Mouse (Mus musculus) hindbrain, embryonic 16.5 days (tissue): ENCODE data around the gene Nudt16. TPM values are rescaled to one million over a fixed set of nuclear protein-coding genes. Genes with fewer than 3 reads are reported as not detected.
"Not testable (repeated sequence)": the region's sequence is repeated elsewhere in the genome, so short reads cannot be mapped to it uniquely, and the experiment has no call there.

Experiments used
- ATAC-seq: fragments of 200-750 bp; cut with Nextera tagmentation; 2 replicates; pipeline ENCODE4 v1.8.0; 2017; ENCODE audit warnings: moderate TSS enrichment, moderate library complexity
- H3K27ac ChIP-seq: fragments of 300-500 bp; sonication (generic); 2 replicates; pipeline ENCODE4 v1.5.1; 2014; ENCODE audit warnings: low read depth, mild to moderate bottlenecking, control low read depth, low read length, moderate library complexity
- H3K27me3 ChIP-seq: fragments of 300-500 bp; sonication (generic); replicated peaks from 2 replicates; pipeline ENCODE4 v1.6.1; 2014; ENCODE audit warnings: low read length; ENCODE audit not compliant: control insufficient read depth, insufficient read depth
- H3K36me3 ChIP-seq: fragments of 300-500 bp; sonication (generic); 2 replicates; pipeline ENCODE4 v1.6.1; 2014; ENCODE audit warnings: mild to moderate bottlenecking, low read length, moderate library complexity, mixed read lengths; ENCODE audit not compliant: control insufficient read depth, insufficient read depth
- H3K4me1 ChIP-seq: fragments of 300-500 bp; sonication (generic); 2 replicates; pipeline ENCODE4 v1.6.1; 2014; ENCODE audit warnings: low read depth, low read length; ENCODE audit not compliant: control insufficient read depth, insufficient read depth
- H3K4me2 ChIP-seq: fragments of 300-500 bp; sonication (generic); 2 replicates; pipeline ENCODE4 v1.6.1; 2014; ENCODE audit warnings: mild to moderate bottlenecking, low read length, control low read depth, moderate library complexity
- H3K4me3 ChIP-seq: fragments of 300-500 bp; sonication (generic); 2 replicates; pipeline ENCODE4 v1.5.1; 2014; ENCODE audit warnings: mild to moderate bottlenecking, low read length, control low read depth, moderate library complexity
- H3K9ac ChIP-seq: fragments of 300-500 bp; sonication (generic); 2 replicates; pipeline ENCODE4 v1.6.1; 2014; ENCODE audit warnings: low read depth, mild to moderate bottlenecking, control low read depth, low read length, moderate library complexity
- H3K9me3 ChIP-seq: fragments of 300-500 bp; sonication (generic); 2 replicates; pipeline ENCODE4 v1.6.1; 2014; ENCODE audit warnings: mild to moderate bottlenecking, low read length, moderate library complexity; ENCODE audit not compliant: control insufficient read depth
- WGBS: fragments of 180-500 bp; shearing (Covaris S2); extraction: QIAGEN DNeasy Blood & Tissue Kit; methylation state at CpG from one replicate; pipeline ENCODE4 v1.1.7; 2014; 5-methylcytosine and 5-hydroxymethylcytosine counted together
- polyA plus RNA-seq: library from polyadenylated mRNA; unstranded; fragments of >200 nt; fragmentation: Nextera tagmentation; extraction: Ambion mirVana; gene quantifications from 2 replicates; pipeline ENCODE4 v1.2.1, GENCODE M21; 2015

The Nudt16 gene
- polyA plus RNA-seq, result 24.8 and 26.4 TPM in 2 replicates

DNA sequence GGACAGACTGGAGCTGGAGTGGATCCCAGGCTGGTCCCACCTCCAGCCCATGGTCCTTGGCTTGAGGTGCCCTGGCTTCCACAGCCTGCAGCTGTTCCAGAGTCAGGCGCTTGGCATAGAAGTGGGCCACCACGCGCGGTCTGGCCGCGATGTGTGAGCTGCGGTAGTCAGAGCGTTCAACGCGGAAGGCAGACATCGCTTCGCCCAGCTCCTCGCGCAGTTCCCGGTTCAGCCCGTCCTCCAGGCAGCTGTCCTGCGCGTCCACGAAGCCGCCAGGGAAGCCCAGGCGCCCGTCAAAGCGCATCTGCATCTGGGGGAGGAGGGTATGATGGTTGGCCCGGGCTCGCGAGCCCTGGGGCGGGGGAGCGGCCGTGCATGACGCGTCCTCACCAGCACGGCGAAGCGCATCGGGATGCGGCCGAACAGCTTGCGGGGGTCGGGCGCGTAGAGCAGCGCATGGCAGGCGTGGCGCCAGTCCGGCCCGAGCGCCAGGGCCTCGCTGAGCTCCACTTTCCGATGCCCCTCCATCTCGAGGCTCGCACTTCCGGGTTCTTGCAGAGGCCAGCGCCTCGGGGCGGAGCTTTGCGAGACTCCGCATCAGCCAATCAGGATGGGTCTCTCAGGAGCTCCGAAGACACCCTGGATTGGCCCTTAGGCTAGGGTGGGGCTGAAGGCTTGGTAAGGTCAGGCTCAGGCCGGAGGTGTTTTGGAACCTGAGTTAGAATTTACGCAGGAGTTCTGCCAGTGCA, at the start of gene Nudt16:
TSS of gene Nudt16 (minus strand) at position 572 of the 749 bp plus-strand sequence.
- Histone ChIP-seq H3K4me2 (peak within 1 kb of the TSS; percentile 81), H3K4me3 (peak within 1 kb of the TSS; percentile 64), H3K27ac (peak within 1 kb of the TSS; percentile 86), H3K9me3 (no peaks in the 10 kb centered on the region), H3K36me3 (no peaks in the 10 kb centered on the region), H3K27me3 (no peaks in the 10 kb centered on the region), H3K9ac (peak within 1 kb of the TSS; percentile 79), H3K4me1 (peaks cover 14% of the 10 kb centered on the region)
- under 1% methylated on average over 54 of the region's 60 CpGs for WGBS
- peak; percentile 98 for ATAC-seq

GRCm38 (mm10) chr9:105144992-105145391, 13.4 kb upstream of the Nudt16 start, which contains the start of gene 1700080E11Rik:
TSS of gene 1700080E11Rik (minus strand) at chr9:105145092.
- no peaks in the 10 kb centered on the region for H3K4me1 ChIP-seq
- no peaks in the 10 kb centered on the region for H3K36me3 ChIP-seq
- H3K27ac ChIP-seq, result no peak within 1 kb of the TSS
- no peaks in the 10 kb centered on the region for H3K9me3 ChIP-seq
- WGBS, result 86% methylated on average over 6 of the region's 6 CpGs
- H3K4me3 ChIP-seq, result no peak within 1 kb of the TSS
- no peaks in the 10 kb centered on the region for H3K27me3 ChIP-seq
- no peak within 1 kb of the TSS for H3K4me2 ChIP-seq
- ATAC-seq, result no peak
- no peak within 1 kb of the TSS for H3K9ac ChIP-seq

- no peak for ATAC-seq
- WGBS, result 89% methylated on average over 6 of the region's 6 CpGs
Observed at GRCm38 (mm10) chr9:105139204-105139603, 7.6 kb upstream of the Nudt16 start.

DNA sequence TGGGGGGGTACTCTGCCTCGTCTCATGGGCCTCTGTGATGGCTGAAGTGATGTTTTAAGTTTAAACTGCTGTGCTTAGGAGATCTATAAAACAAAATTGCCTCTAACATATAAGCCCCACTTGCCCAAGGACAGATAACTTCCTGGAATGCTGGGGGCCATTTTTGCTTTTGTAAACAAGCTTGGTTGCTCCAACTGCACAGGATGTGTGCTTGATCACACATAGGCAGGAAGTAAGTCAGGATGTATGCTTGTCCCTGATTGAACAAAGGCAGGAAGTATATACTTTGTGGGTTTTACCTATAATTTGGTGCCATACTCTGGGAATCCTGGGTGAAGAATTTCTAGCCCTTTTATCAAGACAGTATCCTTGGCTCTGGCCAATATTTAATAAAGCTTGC, 4.8 kb upstream of the Nudt16 start:
- no peaks in the 10 kb centered on the region for H3K4me1 ChIP-seq

More at GRCm38 (mm10) chr9:105139204-105139603, 7.6 kb upstream of the Nudt16 start:
- Histone ChIP-seq H3K27me3 (no peaks in the 10 kb centered on the region), H3K4me2 (no peak overlapping the region), H3K36me3 (no peaks in the 10 kb centered on the region), H3K9me3 (no peaks in the 10 kb centered on the region), H3K27ac (no peak overlapping the region), H3K4me1 (no peaks in the 10 kb centered on the region), H3K4me3 (no peak overlapping the region), H3K9ac (no peak overlapping the region)

GRCm38 (mm10) chr9:105134536-105134935, 2.9 kb upstream of the Nudt16 start:
- no peaks in the 10 kb centered on the region for H3K36me3 ChIP-seq
- 88% methylated on average over 5 of the region's 5 CpGs for WGBS

More for the DNA sequence above, 4.8 kb upstream of the Nudt16 start:
- H3K36me3 ChIP-seq, result no peaks in the 10 kb centered on the region
- no peak overlapping the region for H3K4me3 ChIP-seq
- H3K27me3 ChIP-seq, result no peaks in the 10 kb centered on the region
- no peak overlapping the region for H3K9ac ChIP-seq
- H3K9me3 ChIP-seq, result no peaks in the 10 kb centered on the region
- 42% methylated on average over 1 of the region's 1 CpGs for WGBS
- ATAC-seq, result no peak
- H3K4me2 ChIP-seq, result no peak overlapping the region
- no peak overlapping the region for H3K27ac ChIP-seq

DNA sequence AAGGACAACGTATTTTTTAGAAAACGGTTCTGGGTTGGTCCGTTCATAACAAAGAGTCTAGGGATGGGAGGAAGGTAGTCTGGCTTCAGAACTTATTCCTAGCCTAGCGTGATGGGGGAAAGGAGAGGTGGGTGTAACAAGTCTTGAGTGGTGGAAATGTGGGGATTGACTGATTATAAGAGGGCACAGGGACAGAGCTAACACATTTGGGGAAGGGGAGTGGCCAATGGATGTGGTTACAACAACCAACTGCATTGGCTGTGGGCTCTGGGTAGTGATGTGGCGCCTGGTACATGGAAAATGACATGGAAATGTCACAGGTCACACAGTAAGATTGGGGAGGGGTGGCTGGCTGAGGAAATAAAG, 361 bp upstream of the Nudt16 start:
- Histone ChIP-seq H3K4me2 (peak overlapping the region; percentile 81), H3K9ac (peak overlapping the region; percentile 79; the same call in 1 of the 2 replicates), H3K27ac (peak overlapping the region; percentile 86), H3K27me3 (no peaks in the 10 kb centered on the region), H3K4me1 (peaks cover 14% of the 10 kb centered on the region), H3K9me3 (no peaks in the 10 kb centered on the region), H3K36me3 (no peaks in the 10 kb centered on the region), H3K4me3 (peak overlapping the region; percentile 64)
- WGBS, result 20% methylated on average over 5 of the region's 5 CpGs
- ATAC-seq, result peak; percentile 28; the same call in 1 of the 2 replicates

More at GRCm38 (mm10) chr9:105134536-105134935, 2.9 kb upstream of the Nudt16 start:
- Histone ChIP-seq H3K4me2 (no peak overlapping the region), H3K4me3 (no peak overlapping the region), H3K9me3 (no peaks in the 10 kb centered on the region), H3K27me3 (no peaks in the 10 kb centered on the region), H3K27ac (no peak overlapping the region), H3K4me1 (peaks cover 11% of the 10 kb centered on the region), H3K9ac (no peak overlapping the region)
- ATAC-seq, result no peak

GRCm38 (mm10) chr9:105130331-105130730, 1.3 kb downstream of the Nudt16 start:
- H3K4me3 ChIP-seq, result no peak overlapping the region
- no peaks in the 10 kb centered on the region for H3K9me3 ChIP-seq
- no peak overlapping the region for H3K27ac ChIP-seq
- 89% methylated on average over 8 of the region's 8 CpGs for WGBS
- no peaks in the 10 kb centered on the region for H3K36me3 ChIP-seq
- no peaks in the 10 kb centered on the region for H3K27me3 ChIP-seq
- ATAC-seq, result no peak
- H3K4me1 ChIP-seq, result peaks cover 14% of the 10 kb centered on the region
- H3K9ac ChIP-seq, result no peak overlapping the region
- peak overlapping the region; percentile 81; the same call in 1 of the 2 replicates for H3K4me2 ChIP-seq

DNA sequence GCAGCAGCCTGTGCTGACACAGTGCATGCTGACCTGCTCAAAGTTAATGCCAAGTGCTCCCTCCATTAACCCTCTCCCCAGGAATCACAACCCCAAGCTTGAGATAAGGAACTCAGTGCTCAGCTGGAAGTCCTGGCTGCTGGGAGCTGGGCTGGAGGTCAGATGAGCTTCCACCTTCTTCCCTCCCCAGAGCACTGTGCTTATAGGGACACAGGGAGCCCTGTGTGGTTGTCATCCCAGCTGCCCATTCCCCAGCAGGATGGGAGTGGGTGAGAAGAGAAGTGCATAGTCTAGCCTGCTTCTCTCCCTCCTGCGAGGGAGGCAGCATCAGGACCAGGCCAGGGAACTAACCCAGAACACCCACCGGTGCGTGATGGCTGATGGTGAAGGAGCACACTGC, 6.4 kb downstream of the Nudt16 start:
- H3K4me3 ChIP-seq, H3K9me3 ChIP-seq, ATAC-seq, H3K27me3 ChIP-seq, H3K36me3 ChIP-seq, H3K4me1 ChIP-seq, H3K27ac ChIP-seq, H3K4me2 ChIP-seq, H3K9ac ChIP-seq: not testable (repeated sequence)
- WGBS, result 93% methylated on average over 3 of the region's 3 CpGs

- H3K9ac ChIP-seq, result no peak overlapping the region
- H3K4me1 ChIP-seq, result no peaks in the 10 kb centered on the region
- H3K4me3 ChIP-seq, result no peak overlapping the region
- H3K36me3 ChIP-seq, result no peaks in the 10 kb centered on the region
- no peak overlapping the region for H3K4me2 ChIP-seq
- no peak overlapping the region for H3K27ac ChIP-seq
- H3K27me3 ChIP-seq, result no peaks in the 10 kb centered on the region
- no peaks in the 10 kb centered on the region for H3K9me3 ChIP-seq
- WGBS, result 71% methylated on average over 5 of the region's 5 CpGs
- ATAC-seq, result no peak
Observed at GRCm38 (mm10) chr9:105103893-105104292, 27.7 kb downstream of the Nudt16 start.
